Mouse (Mus musculus) leukemia stem cell, adult 10-12 weeks (primary cell): ENCODE results near the gene Herc6. TPM values are rescaled to one million over a fixed set of nuclear protein-coding genes. Genes with fewer than 3 reads are reported as not detected.

Experiments used
- polyA plus RNA-seq: library from polyadenylated mRNA; stranded (reverse); fragments of >175 nt; gene quantifications from 2 replicates; pipeline ENCODE4 v1.2.3, GENCODE M21; 2012; ENCODE audit warnings: low replicate concordance

Gene Herc6
- polyA plus RNA-seq = 19.3 and 37.1 TPM in 2 replicates

GRCm38 (mm10) chr6:57580881-57581548 lies at the start of gene Herc6:
Gene Herc6, plus strand, starts transcription at chr6:57581000.

GRCm38 (mm10) chr6:57535386-57535936 lies 45.3 kb upstream of the Herc6 start, which contains the start of gene Ppm1k:
Gene Ppm1k, minus strand, starts transcription at chr6:57535468.

DNA sequence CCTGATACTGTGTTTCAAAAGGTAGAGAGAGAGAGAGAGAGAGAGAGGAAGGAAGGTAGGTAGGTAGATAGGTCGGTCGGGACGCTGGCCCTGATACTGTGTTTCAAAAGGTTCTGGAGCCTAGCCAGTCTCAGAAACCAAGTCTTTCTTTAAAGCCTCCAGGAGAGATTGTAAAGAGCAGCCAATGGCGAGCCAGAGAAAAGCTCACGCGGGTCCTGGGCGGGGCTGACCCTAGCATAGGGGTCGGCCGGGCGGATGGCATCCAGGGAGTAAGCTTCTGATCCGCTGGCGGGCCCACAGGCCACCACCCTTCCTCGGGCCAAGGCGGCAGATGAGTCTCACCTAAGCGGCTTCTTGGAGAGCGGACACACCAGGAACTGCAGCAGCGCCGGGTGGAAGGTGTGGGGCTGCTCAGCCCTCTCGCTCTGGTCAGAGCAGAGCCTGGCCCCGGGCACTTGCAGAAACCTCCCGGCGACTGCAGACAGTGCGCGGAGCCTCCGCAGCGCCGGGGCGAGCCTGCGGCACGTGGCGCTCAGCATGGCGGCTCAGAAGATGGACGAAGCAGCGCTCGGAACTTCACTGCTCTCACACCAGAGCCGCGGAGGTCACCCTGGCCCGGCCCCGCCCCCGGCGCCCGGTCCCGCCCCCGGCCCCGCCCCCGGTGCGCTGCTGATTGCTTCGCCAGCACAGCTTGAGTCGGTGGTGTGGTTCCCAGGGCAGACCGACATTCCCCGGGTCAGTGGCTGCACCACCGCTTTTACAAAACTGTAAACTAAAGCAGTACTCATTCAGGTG lies 110.9 kb downstream of the Herc6 start, which contains the start of gene Pyurf:
Pyurf (minus strand) TSS at position 612 of the 795 bp plus-strand sequence.

DNA sequence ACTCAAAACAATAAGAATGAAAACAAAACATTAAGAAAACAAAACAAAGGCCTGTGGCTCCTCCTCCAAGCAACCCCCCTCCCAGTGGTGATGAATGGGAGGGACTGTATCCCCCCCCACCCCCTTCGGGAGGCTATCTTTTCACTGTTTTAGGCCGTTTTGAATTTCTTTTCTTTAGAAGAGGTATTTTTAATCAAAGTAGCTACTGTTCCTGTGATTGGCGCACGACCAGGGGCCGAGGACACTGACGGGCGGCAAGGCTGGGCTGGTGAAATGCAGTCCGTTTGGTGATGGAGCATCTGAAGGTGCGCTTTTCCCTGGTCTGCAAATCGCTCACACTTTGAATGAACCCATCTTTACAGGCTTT lies 121.6 kb downstream of the Herc6 start, which contains the start of gene Lancl2:
Lancl2 (plus strand) TSS at position 165 of the 367 bp plus-strand sequence.

Other genes with a start within 250 kb of the Herc6 start
- not detected in 2 replicates for gene Vmn1r17, start 217.3 kb upstream of the Herc6 start, polyA plus RNA-seq
- not detected in 2 replicates for gene Vmn1r18, start 185.2 kb upstream of the Herc6 start, polyA plus RNA-seq
- gene Vmn1r19, start 177.2 kb upstream of the Herc6 start, polyA plus RNA-seq = not detected in 2 replicates
- gene Vmn1r20, start 152.1 kb upstream of the Herc6 start, polyA plus RNA-seq = not detected in 2 replicates
- gene Ppm1k, start 45.5 kb upstream of the Herc6 start, polyA plus RNA-seq = 0.03 and 0.08 TPM in 2 replicates
- gene Pyurf, start 111.1 kb downstream of the Herc6 start, polyA plus RNA-seq = 10.8 and 14.5 TPM in 2 replicates
- 29.2 and 31.0 TPM in 2 replicates for gene Lancl2, start 121.5 kb downstream of the Herc6 start, polyA plus RNA-seq
- gene Vopp1, start 244.2 kb downstream of the Herc6 start, polyA plus RNA-seq = 27.0 and 35.7 TPM in 2 replicates